Mouse (Mus musculus) regulatory T cell (primary cell): Measurements from ENCODE around the gene Slc41a3.
"Not testable (repeated sequence)": the region's sequence is repeated elsewhere in the genome, so short reads cannot be mapped to it uniquely, and the experiment has no call there.

Experiments
- in situ Hi-C: fragments of 300-600 bp; cut with MboI, MseI; formaldehyde crosslinking; loops from one replicate; pipeline ENCODE4 v1.15.1; 2025; ENCODE audit warnings: high pct_unique_total_duplicates

Gene Slc41a3

GRCm38 (mm10) chr6:90623456-90623836 is 18.9 kb downstream of the Slc41a3 start:
- in situ Hi-C loops, result no loop called here

DNA sequence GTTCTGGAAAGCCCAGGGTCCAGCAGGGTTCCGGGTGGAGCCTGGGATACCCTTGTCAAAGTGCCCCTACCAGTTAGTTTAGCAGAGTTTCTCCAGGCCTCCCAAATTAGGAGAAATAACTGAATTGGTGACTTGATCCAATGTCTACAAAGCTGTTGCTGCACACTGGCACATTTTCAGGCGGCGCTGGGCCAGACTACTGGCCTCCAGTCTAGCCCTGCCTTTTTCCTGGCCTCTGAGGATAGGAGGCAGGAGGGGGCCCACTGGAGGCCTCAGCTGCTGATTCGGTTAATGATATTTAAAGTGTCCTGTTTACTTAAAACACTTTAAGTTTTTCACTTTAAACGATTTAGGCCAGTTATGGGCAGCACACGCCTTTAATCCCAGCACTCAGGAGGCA is 19.7 kb downstream of the Slc41a3 start:
- in situ Hi-C loops, result no loop called here

- in situ Hi-C loops, result no loop called here
These were observed 20.2 kb downstream of the Slc41a3 start for GRCm38 (mm10) chr6:90624733-90625132.

DNA sequence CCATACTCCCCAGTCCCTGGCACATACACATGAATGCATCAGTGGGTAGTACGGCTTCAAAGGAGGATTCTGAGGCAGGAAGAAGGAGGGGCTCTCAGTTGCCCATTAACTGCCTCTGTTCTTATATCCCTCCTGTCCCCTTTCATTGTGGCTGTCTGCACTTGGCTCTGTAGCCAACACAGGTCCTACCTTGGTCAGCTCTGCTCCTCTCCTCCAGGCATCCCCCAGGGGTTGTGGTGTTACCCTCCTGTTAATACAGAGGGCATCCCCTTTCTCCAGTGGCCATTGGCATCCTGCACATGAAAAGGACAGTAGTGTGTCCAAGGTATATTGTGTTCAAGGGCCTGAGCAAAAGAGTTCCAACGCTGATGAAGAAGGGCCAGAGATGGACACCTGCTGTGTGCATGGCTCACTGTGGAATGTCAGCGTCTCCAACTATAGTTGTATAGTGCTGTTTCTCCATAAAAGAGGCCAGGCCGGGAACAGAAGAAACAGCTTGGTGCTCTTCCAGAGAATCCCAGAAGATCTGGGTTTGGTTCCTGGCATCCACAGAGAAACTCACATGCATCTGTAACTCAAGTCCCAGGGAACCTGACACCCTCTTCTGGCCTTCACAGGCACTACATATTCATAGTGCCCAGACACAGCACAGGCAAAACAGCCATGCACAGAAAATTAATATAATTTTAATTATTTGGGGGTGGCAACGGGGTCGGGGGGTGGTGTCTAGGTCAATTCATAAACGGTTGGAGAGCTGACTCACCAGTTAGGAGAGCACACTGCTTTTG is 20.9 kb downstream of the Slc41a3 start:
- in situ Hi-C loops, result no loop called here

DNA sequence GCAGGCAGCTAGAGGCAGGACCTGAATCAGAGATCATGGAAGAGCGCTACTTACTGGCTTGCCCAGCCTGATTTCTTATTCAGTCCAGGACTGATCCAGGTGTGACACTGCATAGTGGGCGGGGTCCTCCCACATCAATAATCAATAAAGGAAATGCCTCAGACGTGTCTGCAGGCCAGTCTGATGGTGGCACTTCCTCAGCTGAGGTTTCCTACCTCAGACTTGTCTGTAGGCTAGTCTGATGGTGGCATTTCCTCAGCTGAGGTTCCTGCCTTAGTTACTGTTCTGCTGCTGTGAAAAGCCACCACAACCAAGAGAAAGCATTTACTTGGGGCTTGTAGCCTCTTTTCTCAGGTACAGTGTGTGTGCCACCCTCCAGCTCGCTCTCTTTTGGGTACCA is 23.0 kb downstream of the Slc41a3 start:
- in situ Hi-C loops, result no loop called here

DNA sequence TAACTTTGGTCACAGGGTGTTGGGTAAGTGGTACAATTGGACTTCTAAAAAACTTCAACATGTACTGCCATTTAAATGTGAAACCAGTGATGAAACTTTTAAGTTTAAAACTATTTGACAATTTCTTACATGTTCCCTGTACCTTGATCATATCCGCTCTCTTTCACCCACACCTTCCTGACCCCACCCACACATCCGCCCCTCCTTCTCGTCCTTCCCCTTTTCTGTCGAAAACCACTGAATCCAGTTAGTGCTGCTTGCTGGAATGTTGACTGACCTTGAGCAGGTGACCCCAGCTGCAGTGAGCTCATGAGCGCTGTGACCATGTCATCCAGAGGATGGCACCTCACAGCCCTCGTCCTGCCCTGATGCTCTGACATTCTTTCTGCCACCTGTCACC is 25.0 kb downstream of the Slc41a3 start:
- in situ Hi-C loops, result no loop called here

GRCm38 (mm10) chr6:90630427-90630826 is 25.9 kb downstream of the Slc41a3 start:
- in situ Hi-C loops, result no loop called here

DNA sequence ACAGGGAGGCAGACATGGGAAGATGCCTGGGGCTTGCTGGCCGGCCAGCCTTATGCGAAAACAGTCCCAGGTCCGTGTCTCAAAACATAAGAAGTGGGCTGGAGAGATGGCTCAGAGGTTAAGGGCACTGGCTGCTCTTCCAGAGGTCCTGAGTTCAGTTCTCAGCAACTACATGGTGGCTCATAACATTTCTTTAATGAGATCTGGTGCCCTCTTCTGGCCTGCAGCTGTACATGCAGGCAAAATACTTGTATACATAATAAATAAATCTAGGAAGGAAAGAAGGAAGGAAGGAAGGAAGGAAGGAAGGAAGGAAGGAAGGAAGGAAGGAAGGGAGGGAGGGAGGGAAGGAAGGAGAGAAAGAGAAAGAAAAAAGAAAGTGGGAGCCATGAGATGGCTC is 28.0 kb downstream of the Slc41a3 start:
- in situ Hi-C loops, result not testable (repeated sequence)

GRCm38 (mm10) chr6:90635081-90635480 is 30.6 kb downstream of the Slc41a3 start:
- in situ Hi-C loops, result no loop called here

DNA sequence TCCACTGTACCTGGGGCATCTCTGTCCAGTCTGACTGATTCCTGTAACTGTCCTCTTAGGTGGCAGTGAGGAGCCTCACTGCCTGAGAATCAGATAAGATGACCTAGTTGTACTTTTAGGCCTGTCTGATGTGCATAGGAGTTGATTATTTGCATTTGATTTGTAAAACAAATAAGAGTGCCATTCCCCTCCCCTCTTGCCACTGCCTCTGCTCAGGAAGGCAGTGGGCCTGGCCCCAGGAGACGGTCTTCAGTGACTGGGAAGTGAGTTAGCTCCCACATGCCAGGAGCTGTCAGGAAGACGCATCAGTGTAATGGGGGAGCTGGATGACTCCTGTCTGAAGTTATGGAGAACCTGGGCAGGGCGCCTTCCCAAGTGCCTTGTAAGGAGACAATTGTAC is 31.1 kb downstream of the Slc41a3 start:
- in situ Hi-C loops, result no loop called here

DNA sequence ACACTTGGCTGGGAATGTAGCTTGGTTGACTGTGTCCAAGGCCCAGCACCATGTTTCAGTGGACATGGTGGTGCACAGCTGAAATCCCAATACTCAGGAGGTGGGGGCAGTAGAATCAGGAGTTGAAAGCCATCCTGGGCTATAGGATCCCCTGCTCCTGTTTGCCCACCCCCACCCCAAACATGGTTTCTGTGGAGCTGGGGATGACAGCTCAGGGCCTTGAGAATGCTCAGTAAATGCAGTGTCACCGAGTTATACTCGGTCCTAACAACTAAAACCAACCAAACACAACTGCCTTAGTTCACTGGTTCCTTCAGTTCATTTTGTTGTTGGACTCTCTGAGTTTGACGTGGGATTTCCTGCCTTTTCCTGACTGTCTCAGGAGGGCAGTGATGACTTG is 38.5 kb downstream of the Slc41a3 start:
- in situ Hi-C loops, result no loop called here

- in situ Hi-C loops, result no loop called here
These were observed 40.4 kb downstream of the Slc41a3 start for GRCm38 (mm10) chr6:90644965-90645364.

DNA sequence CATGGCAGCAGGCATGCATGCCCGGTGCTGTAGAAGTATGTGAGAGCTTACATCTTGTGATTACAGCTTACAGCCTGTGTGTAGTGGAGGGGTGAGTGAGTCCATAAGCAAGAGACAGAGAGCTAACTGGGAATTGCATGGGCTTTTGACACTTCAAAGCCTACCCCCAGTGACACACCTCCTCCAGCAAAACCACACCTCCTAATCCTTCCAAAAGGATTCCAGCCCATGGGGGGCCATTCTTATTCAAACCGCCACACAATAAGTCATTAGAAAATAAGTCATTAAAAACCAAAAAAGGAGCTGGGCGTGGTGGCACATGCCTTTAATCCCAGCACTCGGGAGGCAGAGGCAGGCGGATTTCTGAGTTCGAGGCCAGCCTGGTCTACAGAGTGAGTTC is 43.9 kb downstream of the Slc41a3 start:
- in situ Hi-C loops, result no loop called here

- in situ Hi-C loops, result no loop called here
These were observed 44.8 kb downstream of the Slc41a3 start for GRCm38 (mm10) chr6:90649279-90649678.

DNA sequence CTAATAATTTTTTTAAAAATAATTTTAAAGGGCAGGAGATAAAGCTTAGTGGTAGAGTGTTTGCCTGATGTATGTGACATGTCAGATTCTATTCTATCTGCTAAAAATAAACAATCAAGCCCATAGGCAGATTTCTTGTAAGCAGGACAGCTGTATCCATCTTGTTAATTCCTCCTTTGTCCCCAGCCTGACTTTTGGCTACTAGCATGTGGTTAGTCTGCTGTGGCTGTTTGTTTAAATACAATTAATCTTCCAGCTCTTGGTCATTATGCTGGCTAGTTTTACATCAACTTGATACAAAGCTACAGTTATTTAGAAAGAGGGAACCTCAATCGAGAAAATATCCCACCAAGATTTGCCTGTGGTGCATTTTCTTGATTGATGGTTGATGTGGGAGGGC is 46.1 kb downstream of the Slc41a3 start:
- in situ Hi-C loops, result no loop called here

- in situ Hi-C loops, result no loop called here
These were observed 49.2 kb downstream of the Slc41a3 start for GRCm38 (mm10) chr6:90653736-90654135.

DNA sequence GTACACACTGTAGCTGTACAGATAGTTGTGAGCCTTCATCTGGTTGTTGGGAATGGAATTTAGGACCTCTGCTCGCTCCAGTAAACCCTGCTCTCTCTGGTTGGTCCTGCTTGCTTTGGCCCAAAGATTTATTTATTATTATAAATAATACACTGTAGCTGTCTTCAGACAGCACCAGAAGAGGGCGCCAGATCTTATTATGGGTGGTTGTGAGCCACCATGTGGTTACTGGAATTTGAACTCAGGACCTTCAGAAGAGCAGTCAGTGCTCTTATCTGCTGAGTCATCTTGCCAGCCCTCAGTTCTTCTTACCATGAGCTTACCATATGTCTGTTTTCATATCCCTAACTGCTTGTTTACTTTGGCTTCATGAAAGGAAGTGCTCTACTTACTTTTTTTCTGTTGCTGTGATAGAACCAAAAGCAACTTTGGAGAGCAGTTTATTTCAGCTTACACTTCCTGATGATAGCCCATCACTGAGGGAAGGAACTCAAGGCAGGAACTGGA is 51.9 kb downstream of the Slc41a3 start:
- in situ Hi-C loops, result not testable (repeated sequence)

DNA sequence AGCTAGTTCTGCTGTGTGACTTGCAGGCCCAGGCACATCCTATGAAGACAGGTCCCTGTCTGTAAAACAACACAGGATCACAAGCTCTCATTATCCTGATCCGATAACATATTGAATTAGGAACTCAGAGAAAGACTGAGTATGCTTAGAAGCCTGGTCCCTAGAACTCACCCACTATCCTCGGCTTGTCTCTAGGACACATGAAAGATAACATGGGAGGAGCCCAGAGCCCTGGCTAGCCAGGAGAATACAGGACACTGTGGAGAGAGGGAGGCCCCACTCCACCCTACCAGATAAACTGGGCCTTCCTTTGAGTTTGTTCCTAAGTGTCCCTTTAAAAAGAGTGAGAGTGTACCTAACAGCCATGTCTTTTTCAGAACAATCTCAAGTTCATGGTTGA is 55.4 kb downstream of the Slc41a3 start:
- in situ Hi-C loops, result no loop called here

DNA sequence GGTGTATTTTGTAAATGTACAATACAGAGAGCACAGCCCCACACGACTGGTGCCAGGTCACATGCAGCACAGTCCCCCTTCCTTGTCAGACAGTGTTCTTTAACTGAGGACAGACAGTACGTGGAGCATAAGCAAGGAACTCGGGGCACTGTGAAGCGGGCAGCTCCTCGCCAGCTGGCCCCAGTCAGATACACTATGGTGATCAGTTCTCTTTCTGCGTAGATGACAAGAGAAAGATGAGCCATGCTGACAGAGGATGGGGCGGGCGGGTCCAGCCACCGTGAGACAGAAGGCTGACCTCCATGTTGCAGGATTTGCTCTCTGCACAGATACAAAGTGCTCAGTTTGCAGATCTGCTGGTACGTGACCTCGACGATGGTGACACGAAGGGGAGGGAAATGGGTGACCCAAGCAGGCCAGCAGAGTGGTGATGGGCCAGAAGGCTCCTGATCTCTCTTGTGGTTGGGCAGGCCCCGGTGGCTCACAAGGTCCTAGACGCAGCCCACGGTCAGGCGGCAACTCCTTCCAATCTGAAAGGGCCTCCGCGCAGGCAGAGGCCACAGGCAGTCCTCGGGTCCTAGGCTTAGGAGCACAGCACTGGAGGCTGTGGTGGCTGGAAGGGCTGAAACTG is 56.0 kb downstream of the Slc41a3 start:
- in situ Hi-C loops, result no loop called here

- in situ Hi-C loops, result no loop called here
These were observed 56.5 kb downstream of the Slc41a3 start for GRCm38 (mm10) chr6:90661029-90661399.

GRCm38 (mm10) chr6:90662148-90662547 is 57.6 kb downstream of the Slc41a3 start:
- in situ Hi-C loops, result no loop called here

DNA sequence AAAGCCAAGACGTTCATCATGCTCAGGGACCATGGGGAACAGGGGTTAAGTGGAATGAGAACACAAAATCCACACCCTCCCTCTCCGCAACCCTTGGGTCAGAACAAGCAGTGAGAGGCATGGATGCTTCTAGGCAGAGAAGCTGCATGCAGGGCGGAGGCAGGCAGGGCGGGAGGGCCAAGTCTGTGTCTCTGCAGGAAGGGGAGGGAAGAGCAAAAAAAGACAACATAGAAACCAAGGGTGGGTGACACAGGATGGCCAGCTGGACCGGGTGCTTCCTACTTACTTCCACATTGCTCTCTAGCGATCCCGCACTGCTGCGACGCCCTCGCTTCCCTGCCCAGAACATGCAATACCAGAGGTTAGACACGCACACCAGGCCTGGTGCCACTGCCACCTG is 59.2 kb downstream of the Slc41a3 start:
- in situ Hi-C loops, result no loop called here

DNA sequence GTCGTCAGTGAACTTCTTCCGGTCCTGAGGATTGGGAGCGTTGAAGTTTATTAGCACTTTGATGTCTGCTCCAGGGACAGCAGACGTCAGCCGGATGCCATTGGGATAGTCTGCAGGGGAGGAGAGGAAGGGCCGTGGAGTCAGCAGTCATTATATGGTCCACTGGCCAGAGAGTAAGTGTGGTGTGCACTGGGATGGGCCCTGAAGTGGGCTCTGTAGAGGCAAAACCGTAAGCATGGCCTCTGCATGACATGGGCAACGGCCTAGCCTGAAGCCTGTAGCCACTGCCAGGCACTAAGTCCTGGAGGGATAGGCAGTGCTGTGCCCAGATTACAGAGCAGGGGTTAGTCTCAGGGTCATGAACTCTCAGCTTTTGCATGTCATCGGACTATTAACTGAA is 64.2 kb downstream of the Slc41a3 start:
- in situ Hi-C loops, result no loop called here
